Mouse (Mus musculus): Measurements from ENCODE around the gene Ube2s.
A peak's percentile ranks its signal among the peaks of the same experiment; 100 is the strongest.

Gene Ube2s

DNA sequence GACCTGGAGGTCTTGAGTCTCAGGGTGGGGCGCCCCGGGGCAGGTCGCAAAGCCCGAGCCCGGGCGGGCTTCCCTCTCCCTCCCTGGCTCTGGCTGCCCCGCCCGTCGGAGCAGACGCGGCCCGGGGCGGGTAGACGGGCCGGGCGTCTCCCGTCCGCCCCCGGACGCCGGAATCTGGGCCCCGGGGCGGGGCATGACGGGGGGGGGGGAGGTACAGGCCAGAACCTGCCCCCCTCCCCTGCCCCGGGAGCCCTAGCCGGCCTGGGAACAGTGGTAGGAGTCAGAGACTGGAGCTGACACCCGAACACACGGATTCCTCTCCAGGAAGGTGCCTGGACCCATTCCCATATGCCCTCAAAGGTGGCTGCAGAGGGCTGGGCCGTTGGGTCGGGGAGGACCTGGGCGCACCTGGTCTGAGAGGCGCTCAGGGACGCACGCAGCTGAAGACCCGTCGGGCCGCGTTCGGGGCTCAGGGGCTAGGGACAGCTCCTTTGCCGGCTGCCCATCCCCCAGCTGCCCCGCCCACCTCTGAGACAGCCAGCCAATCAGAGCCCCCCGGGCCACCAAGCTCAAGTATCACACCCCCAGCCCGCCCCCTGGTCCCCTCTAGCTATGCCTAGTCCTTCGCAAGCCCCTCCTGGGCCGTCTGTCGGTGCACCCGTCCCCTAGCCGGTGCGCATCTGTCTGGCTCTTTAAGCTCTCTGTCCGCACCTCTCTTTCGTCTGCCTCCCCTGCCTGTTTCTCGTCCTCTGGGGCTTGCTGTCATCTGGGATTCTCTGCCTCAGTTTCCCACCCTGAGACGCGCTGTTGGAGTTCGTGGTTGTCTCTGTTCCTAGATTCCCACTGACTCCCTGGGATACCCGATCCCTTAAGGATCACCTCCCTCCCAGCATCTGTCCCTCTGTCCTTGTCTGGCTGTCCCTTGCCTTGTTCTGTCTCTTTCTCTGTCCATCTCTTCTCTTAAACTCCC lies 35.2 kb downstream of the Ube2s start:
- DNase-seq: peak in 1 of 2 experiments; percentile 46

DNA sequence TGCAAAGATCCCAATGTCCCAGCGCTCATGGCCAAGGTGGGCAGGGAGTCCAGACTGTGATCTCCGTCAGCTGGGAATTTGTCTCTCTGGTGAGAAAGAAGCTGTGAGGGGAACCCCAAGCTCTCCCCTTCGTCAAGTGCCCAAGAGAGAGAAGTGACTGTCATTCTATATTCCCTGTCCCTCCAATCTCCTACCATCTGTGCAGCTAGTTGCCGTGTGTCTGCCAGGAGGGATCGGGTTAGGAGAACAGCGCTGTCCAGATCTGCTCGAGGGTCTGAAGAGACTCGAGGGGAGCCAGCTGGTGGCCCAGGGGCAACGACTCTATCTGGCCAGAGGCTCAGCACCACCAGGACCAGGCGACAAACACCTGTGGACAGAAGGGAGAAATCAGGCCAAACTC lies 36.3 kb downstream of the Ube2s start:
- DNase-seq: no peak

DNA sequence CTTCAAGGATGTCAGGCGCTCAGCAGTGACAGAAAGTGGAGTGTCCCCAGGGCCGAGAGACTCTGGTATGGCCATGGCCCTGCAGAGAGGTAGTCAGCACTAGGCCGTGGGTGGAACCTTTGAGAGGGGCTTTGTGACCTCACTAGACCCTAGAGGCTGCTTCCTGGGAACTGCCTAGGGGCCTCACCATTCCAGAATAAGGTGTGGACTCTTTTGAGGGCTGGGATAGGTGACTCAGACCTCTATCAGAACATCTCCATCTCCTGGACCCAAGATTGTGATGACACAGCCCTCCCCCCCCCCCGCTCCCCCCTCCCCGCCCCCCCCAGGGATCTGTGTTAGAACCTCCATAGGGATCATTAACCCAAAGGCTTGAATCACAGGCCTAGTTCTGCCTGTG lies 41.2 kb downstream of the Ube2s start, which contains the start of gene Fam71e2:
TSS of gene Fam71e2 (minus strand) at position 101 of the 400 bp plus-strand sequence.
- DNase-seq: no peak

DNA sequence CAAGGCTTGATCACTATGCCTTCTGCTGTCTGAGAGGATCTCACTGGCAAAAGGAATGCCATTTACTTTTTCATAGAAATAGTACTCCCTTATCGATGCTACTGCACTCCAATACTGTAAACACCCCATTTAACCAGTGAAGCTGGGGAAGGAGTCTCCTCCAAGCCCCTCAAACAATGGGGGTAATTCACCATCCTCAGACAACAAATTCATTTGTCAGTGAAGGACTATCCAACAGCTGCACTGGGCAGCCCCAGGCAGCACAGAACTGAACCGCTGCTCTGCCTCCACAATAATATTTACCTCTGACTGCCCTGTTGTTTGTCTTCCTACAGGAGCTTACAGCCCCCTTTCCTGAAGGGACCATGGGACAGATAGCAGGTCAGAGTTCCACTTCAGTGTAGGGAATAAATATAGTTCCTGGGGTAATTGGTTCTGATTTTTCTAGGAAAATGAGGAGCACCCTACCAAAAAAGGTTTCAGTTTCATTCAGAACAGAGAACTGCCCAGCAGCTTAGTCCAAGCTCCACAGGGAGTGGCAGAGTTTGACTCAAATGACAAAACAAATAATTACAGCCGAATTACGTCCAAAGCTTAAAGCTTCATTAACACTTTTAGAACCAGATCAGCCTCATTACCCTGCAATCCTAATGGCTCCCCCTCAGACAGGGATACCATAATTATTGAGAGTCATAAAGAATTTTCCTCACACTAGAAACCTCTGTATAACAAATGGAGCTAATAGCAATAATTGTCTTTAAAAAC lies 47.3 kb downstream of the Ube2s start:
- DNase-seq: no peak

DNA sequence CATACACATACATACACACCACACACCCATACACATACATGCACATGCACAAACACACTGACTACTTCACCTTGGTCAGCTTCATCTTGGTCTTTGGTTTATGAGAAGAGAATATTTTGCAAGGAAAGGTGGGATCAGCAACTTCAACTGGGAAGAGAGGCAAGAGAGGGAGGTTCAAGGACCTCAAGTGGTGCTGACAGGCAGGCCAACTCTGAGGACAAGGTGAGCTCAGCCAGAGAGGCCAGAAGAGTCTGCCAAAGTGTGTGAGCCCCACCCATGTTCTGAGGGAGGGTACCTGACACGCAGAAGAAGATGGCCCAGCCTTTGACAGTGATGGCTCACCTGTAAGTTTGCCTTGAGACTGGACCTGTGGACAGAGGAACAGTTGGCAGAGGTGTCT lies 52.7 kb downstream of the Ube2s start:
- no peak for DNase-seq

DNA sequence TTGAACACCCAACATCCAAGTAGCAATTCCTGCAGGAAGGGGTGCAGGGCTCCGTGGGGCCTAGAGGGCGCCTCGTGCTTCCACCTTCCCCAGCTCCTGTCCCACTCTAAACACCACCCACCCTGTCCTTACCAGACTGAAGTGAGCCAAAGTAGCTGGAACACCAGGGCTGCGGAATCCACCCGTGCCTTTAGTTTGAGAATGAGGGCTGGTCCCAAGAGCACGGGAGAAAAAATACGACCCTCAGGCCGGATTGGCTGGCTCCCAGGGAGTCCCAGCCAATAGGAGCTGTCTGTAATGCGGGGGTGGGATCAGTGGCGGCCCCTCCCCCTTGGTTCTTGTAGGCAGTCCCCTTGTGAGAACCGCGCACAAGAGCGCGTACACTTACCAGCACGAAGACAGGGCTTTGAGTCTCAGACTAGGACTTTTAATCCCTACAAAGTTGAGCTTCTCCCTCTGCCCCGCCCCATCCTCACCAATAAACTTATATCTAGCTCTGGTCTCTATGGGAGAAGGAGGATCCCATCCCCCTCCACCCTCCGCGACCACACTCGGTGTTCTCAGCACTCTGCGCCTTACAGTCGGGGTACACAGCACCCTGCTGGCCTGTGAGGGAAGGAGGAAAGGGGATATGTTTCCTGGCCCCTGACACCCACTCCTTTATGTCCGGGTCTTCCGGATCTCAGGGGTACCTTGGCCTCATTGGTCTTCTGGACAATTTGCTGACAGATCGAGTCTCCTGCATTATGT lies 59.4 kb downstream of the Ube2s start, which contains the start of gene Cox6b2:
TSS of gene Cox6b2 (minus strand) at position 274 of the 750 bp plus-strand sequence.
- DNase-seq: peak; percentile 25 to 60

DNA sequence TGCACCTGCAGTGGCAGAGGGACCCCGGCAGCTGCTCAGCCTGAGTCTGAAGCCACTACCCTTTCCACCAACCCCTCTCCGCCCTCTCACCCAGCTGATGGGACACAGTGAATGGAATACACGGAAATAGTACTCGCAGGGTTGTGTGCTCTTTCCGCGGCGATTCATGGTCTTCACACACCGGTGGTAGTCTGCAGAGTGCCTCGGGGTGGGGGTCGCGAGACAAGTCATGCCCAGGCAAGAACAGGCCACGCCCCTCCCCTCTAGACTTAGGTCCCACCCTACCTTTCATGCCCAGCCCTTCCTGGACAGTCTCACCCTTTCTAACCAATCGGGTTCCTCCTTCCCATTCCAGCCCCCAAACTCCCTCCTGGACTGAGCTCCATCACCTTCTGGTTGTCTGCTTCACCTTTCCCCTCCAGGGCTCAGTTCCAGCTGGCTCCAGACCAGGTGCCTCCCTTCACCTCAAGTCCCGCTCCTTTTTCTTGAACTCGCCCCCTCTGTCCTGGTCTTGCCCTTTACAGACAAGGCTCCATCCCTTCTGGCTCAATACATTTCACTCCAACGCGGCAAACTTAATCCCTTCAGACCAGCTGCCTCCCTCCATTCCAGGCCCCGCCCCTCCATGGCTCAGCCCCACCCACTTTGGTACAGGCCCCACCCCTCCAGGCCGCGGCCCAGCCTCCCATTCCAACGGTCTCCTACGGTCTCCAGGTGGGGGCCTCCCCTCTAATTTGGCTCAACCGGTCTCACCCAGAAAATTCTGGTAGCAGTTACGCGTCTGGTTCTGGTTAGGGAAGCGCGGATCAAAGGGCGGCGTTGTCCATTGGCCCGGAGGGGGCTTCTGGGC lies 60.2 kb downstream of the Ube2s start:
- DNase-seq: peak; percentile 26 to 45

DNA sequence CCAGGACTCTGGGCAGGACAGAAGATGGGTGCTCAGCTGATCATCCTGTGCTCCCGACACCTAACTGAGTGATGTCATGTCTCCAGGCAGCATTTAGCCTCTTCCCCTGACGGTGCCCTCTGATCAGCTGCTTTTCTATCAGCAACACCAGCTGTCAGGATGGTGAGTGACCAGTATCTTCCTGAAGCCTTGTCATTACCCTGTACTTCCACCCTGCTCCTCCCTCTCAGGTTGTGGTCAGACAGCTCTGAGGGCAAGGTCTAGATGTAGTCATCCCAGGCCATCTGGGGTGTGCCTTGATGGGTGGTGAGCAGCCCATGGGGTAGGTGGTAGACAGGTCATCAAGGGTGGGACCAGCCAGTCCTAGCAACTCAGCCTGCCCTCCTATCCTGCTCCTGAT lies 63.2 kb downstream of the Ube2s start:
- DNase-seq: no peak

DNA sequence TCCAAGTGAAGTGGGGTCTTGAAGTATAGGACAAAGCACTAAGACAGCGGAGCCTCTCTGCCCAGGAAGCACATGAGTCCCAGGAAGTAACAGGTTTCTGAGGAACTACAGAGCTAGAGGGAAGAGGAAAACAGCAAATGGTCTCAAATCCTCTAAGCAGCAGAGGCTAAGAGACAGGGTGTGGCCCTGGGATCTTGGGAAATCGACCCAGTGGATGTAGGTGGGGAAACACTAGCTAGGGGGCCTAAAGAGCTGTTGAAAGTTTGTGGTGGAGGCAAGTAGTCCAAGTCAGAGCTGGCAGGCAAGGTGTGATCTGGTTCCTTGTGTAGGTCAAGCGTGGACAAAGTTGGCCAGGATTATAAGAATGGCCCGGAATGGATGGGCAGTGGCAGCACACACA lies 64.1 kb downstream of the Ube2s start:
- no peak for DNase-seq

DNA sequence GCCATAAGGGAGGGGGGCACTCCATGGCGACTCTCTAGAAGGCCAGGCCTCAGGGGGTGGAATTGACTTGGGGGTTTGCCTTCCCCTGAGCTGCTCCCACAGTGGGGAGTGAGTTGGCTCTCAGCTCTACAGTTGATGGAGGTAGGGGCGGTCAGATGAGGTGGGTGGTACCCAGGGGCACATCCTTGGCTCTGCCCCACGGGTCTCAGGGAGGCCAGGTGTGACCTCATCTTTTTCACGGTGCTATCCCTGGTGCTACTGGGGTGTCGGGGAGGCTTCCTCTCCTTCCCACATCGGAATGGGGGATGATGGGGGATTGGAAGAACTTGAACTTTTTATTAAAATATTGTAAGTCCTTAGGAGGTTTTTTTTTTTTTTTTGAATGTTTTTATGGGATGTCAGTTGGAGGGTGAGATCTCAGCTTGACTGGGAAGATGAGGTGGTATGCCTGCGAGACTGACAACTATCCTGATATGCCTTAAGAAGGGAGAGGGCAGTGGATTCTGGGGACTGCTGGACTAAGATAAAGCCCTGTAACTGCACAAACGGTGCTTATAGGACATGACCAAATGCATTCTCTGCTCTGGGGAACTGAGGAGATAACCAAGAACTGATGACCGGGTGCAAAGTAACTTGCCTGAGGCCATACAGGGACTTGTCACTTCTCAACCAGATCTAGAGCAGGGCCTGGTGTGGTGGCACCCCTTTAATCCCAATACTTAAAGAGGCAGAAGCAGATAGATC lies 65.1 kb downstream of the Ube2s start:
- no peak for DNase-seq

DNA sequence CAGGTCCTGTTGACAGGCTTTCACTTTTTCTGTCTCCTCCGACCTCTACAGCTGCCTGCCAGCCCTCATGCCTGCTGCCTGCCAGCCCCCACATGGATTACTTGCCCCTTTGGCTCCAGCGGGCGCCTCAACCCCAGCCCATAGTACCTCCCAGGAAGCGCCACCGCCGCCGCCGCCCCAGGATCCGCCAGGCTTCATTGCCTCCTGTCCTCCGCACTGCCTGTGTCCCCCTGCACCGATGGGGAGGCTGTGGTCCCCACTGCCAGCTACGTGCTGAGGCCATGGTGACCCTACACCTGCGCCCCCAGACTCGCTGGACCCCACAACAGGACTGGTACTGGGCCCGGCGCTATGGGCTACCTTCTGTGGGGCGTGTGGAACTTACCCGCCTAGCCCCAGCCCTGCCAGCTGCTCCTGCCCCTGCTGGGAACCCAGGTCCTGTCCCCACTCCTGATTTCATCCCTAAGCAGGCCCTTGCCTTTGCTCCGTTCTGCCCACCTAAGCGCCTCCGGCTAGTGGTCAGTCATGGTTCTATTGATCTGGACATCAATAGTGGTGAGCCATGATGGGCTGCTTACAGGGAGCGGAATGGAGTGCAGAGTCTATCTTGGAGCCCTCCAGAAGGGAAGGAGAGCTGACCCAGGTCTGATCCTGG lies 65.9 kb downstream of the Ube2s start:
- DNase-seq: no peak

DNA sequence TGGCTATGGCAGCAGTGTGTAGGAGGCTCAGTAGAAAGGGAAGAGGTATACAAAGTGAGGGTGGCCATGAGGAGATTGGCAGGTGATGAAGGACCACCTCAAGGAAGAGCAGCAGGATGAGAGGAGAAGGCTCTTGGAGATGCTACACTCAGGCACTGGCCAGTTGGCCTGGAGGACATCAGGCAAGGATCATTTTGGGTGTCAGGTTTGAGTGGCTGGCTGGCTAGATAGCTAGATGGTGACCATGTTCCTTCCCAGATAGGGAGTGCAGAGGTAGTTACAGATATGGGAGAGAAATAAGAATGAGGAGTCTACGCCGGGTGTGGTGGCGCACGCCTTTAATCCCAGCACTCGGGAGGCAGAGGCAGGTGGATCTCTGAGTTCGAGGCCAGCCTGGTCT lies 67.5 kb downstream of the Ube2s start:
- no peak for DNase-seq

Measured in cerebellum, postnatal 25 days (tissue).